Mouse (Mus musculus) liver, embryonic 12.5 days (tissue): ENCODE data around the gene Gng7. TPM values are rescaled to one million over a fixed set of nuclear protein-coding genes. Genes with fewer than 3 reads are reported as not detected.

ENCODE experiments used
- ATAC-seq: fragments of 200-750 bp; cut with Nextera tagmentation; 2 replicates; pipeline ENCODE4 v1.8.0; 2017; ENCODE audit warnings: moderate number of reproducible peaks, mild to moderate bottlenecking, moderate library complexity
- H3K27ac ChIP-seq: fragments of 300-500 bp; sonication (generic); 2 replicates; pipeline ENCODE4 v1.5.1; 2016; ENCODE audit warnings: mild to moderate bottlenecking
- H3K27me3 ChIP-seq: fragments of 300-500 bp; sonication (generic); replicated peaks from 2 replicates; pipeline ENCODE4 v1.6.1; 2016; ENCODE audit warnings: mild to moderate bottlenecking, moderate library complexity
- H3K36me3 ChIP-seq: fragments of 300-500 bp; sonication (generic); 2 replicates; pipeline ENCODE4 v1.6.1; 2016; ENCODE audit warnings: mild to moderate bottlenecking, moderate library complexity
- H3K4me1 ChIP-seq: fragments of 300-500 bp; sonication (generic); 2 replicates; pipeline ENCODE4 v1.6.1; 2016
- H3K4me2 ChIP-seq: fragments of 300-500 bp; sonication (generic); 2 replicates; pipeline ENCODE4 v1.6.1; 2016; ENCODE audit warnings: mild to moderate bottlenecking, moderate library complexity
- H3K4me3 ChIP-seq: fragments of 300-500 bp; sonication (generic); 2 replicates; pipeline ENCODE4 v1.5.1; 2016; ENCODE audit warnings: mild to moderate bottlenecking, moderate library complexity
- H3K9ac ChIP-seq: fragments of 300-500 bp; sonication (generic); 2 replicates; pipeline ENCODE4 v1.6.1; 2016; ENCODE audit warnings: mild to moderate bottlenecking, moderate library complexity
- H3K9me3 ChIP-seq: fragments of 300-500 bp; sonication (generic); replicated peaks from 2 replicates; pipeline ENCODE4 v1.6.1; 2016; ENCODE audit warnings: mild to moderate bottlenecking, moderate library complexity
- WGBS: fragments of 180-500 bp; shearing (Covaris S2); methylation state at CpG from one replicate; pipeline ENCODE4 v1.1.7; 2016; ENCODE audit not compliant: insufficient replicate concordance; 5-methylcytosine and 5-hydroxymethylcytosine counted together
- polyA plus RNA-seq: library from polyadenylated mRNA; unstranded; fragments of >200 nt; fragmentation: Nextera tagmentation; extraction: Ambion mirVana; gene quantifications from 2 replicates; pipeline ENCODE4 v1.2.1, GENCODE M21; 2016

Gng7 gene
- polyA plus RNA-seq, 1 experiment from 2014 or later = 0.80 TPM

GRCm38 (mm10) chr10:80948570-80948969 lies 66.2 kb downstream of the Gng7 start:
- 15% methylated on average over 6 of the region's 6 CpGs for WGBS
- H3K27me3 ChIP-seq = peaks cover 17% of the 10 kb centered on the region

GRCm38 (mm10) chr10:80947802-80948201 lies 66.9 kb downstream of the Gng7 start:
- 63% methylated on average over 2 of the region's 2 CpGs for WGBS
- H3K27me3 ChIP-seq = peaks cover 21% of the 10 kb centered on the region
- no peak overlapping the region for H3K4me2 ChIP-seq
- no peak overlapping the region for H3K4me3 ChIP-seq
- H3K9me3 ChIP-seq = no peaks in the 10 kb centered on the region
- no peak for ATAC-seq
- no peak overlapping the region for H3K27ac ChIP-seq
- peaks cover 42% of the 10 kb centered on the region for H3K4me1 ChIP-seq
- H3K9ac ChIP-seq = no peak overlapping the region
- no peaks in the 10 kb centered on the region for H3K36me3 ChIP-seq

More at GRCm38 (mm10) chr10:80948570-80948969, 66.2 kb downstream of the Gng7 start:
- Histone ChIP-seq H3K9ac (no peak overlapping the region), H3K4me1 (peaks cover 41% of the 10 kb centered on the region), H3K36me3 (no peaks in the 10 kb centered on the region), H3K4me3 (no peak overlapping the region), H3K27ac (no peak overlapping the region), H3K9me3 (no peaks in the 10 kb centered on the region), H3K4me2 (no peak overlapping the region)
- ATAC-seq = no peak; the same call in 1 of the 2 replicates

GRCm38 (mm10) chr10:80946684-80947437 lies 67.9 kb downstream of the Gng7 start:
- no peaks in the 10 kb centered on the region for H3K36me3 ChIP-seq
- 57% methylated on average over 14 of the region's 14 CpGs for WGBS
- H3K4me3 ChIP-seq = no peak overlapping the region
- H3K27ac ChIP-seq = no peak overlapping the region
- H3K27me3 ChIP-seq = peaks cover 21% of the 10 kb centered on the region; the same call in 1 of the 2 replicates
- H3K4me2 ChIP-seq = no peak overlapping the region
- peaks cover 43% of the 10 kb centered on the region for H3K4me1 ChIP-seq
- no peak for ATAC-seq
- H3K9ac ChIP-seq = no peak overlapping the region
- no peaks in the 10 kb centered on the region for H3K9me3 ChIP-seq

- H3K9ac ChIP-seq = no peak overlapping the region
- H3K36me3 ChIP-seq = no peaks in the 10 kb centered on the region
- no peak overlapping the region for H3K4me3 ChIP-seq
- peaks cover 53% of the 10 kb centered on the region for H3K4me1 ChIP-seq
- 67% methylated on average over 5 of the region's 5 CpGs for WGBS
- no peaks in the 10 kb centered on the region for H3K9me3 ChIP-seq
- H3K27ac ChIP-seq = no peak overlapping the region
- H3K27me3 ChIP-seq = peaks cover 26% of the 10 kb centered on the region
- no peak for ATAC-seq
- H3K4me2 ChIP-seq = no peak overlapping the region
Measured at GRCm38 (mm10) chr10:80944231-80944630, 70.5 kb downstream of the Gng7 start.

GRCm38 (mm10) chr10:80943701-80944100 lies 71.0 kb downstream of the Gng7 start:
- H3K9ac ChIP-seq = no peak overlapping the region
- H3K4me1 ChIP-seq = peaks cover 53% of the 10 kb centered on the region
- no peak overlapping the region for H3K4me2 ChIP-seq
- peaks cover 31% of the 10 kb centered on the region for H3K27me3 ChIP-seq
- no peak overlapping the region for H3K4me3 ChIP-seq
- no peaks in the 10 kb centered on the region for H3K36me3 ChIP-seq
- ATAC-seq = no peak
- 72% methylated on average over 9 of the region's 9 CpGs for WGBS
- no peaks in the 10 kb centered on the region for H3K9me3 ChIP-seq
- no peak overlapping the region for H3K27ac ChIP-seq

GRCm38 (mm10) chr10:80942919-80943318 lies 71.8 kb downstream of the Gng7 start:
- no peak overlapping the region for H3K27ac ChIP-seq
- 13% methylated on average over 8 of the region's 8 CpGs for WGBS
- H3K4me2 ChIP-seq = no peak overlapping the region
- H3K4me3 ChIP-seq = no peak overlapping the region
- H3K9ac ChIP-seq = no peak overlapping the region
- H3K9me3 ChIP-seq = no peaks in the 10 kb centered on the region
- no peak for ATAC-seq
- H3K4me1 ChIP-seq = peaks cover 46% of the 10 kb centered on the region
- no peaks in the 10 kb centered on the region for H3K36me3 ChIP-seq
- peaks cover 39% of the 10 kb centered on the region for H3K27me3 ChIP-seq

GRCm38 (mm10) chr10:80940988-80941347 lies 73.8 kb downstream of the Gng7 start:
- peaks cover 58% of the 10 kb centered on the region for H3K27me3 ChIP-seq
- 0 out of 2 replicates have a peak overlapping the region, but pooled peaks have one; percentile 78 for H3K4me2 ChIP-seq
- no peak overlapping the region for H3K4me3 ChIP-seq
- H3K27ac ChIP-seq = no peak overlapping the region
- no peaks in the 10 kb centered on the region for H3K36me3 ChIP-seq
- H3K9ac ChIP-seq = no peak overlapping the region
- no peaks in the 10 kb centered on the region for H3K9me3 ChIP-seq
- WGBS = 23% methylated on average over 2 of the region's 2 CpGs
- peaks cover 53% of the 10 kb centered on the region for H3K4me1 ChIP-seq
- no peak for ATAC-seq

GRCm38 (mm10) chr10:80940320-80940987 lies 74.3 kb downstream of the Gng7 start:
- 0 out of 2 replicates have a peak, but pooled peaks have one; percentile 28 for ATAC-seq
- Histone ChIP-seq H3K4me3 (no peak overlapping the region), H3K4me2 (peak overlapping the region; percentile 78), H3K27me3 (peaks cover 63% of the 10 kb centered on the region), H3K27ac (no peak overlapping the region), H3K9ac (no peak overlapping the region), H3K36me3 (no peaks in the 10 kb centered on the region), H3K9me3 (no peaks in the 10 kb centered on the region), H3K4me1 (peaks cover 58% of the 10 kb centered on the region)
- WGBS = 26% methylated on average over 8 of the region's 8 CpGs

GRCm38 (mm10) chr10:80939671-80940070 lies 75.1 kb downstream of the Gng7 start:
- Histone ChIP-seq H3K9me3 (no peaks in the 10 kb centered on the region), H3K9ac (peak overlapping the region; percentile 42), H3K27me3 (peaks cover 68% of the 10 kb centered on the region), H3K4me2 (peak overlapping the region; percentile 78), H3K27ac (no peak overlapping the region), H3K4me3 (peak overlapping the region; percentile 49), H3K36me3 (no peaks in the 10 kb centered on the region), H3K4me1 (peaks cover 61% of the 10 kb centered on the region)
- WGBS = 5% methylated on average over 28 of the region's 28 CpGs
- ATAC-seq = peak; percentile 24

GRCm38 (mm10) chr10:80938831-80939550 lies 75.8 kb downstream of the Gng7 start:
- ATAC-seq = 0 out of 2 replicates have a peak, but pooled peaks have one; percentile 8
- H3K4me1 ChIP-seq = peaks cover 61% of the 10 kb centered on the region
- H3K27ac ChIP-seq = no peak overlapping the region

GRCm38 (mm10) chr10:80937646-80938045 lies 77.1 kb downstream of the Gng7 start:
- H3K4me3 ChIP-seq = no peak overlapping the region
- WGBS = 37% methylated on average over 8 of the region's 8 CpGs
- H3K36me3 ChIP-seq = no peaks in the 10 kb centered on the region
- no peak overlapping the region for H3K27ac ChIP-seq
- H3K4me1 ChIP-seq = peaks cover 72% of the 10 kb centered on the region
- H3K9ac ChIP-seq = no peak overlapping the region
- no peak overlapping the region for H3K4me2 ChIP-seq
- no peak for ATAC-seq
- H3K27me3 ChIP-seq = peaks cover 83% of the 10 kb centered on the region
- H3K9me3 ChIP-seq = no peaks in the 10 kb centered on the region

More at GRCm38 (mm10) chr10:80938831-80939550, 75.8 kb downstream of the Gng7 start:
- H3K4me2 ChIP-seq = peak overlapping the region; percentile 78
- no peaks in the 10 kb centered on the region for H3K36me3 ChIP-seq
- H3K9me3 ChIP-seq = no peaks in the 10 kb centered on the region
- WGBS = 12% methylated on average over 15 of the region's 15 CpGs
- H3K4me3 ChIP-seq = peak overlapping the region; percentile 49
- peaks cover 75% of the 10 kb centered on the region for H3K27me3 ChIP-seq
- H3K9ac ChIP-seq = no peak overlapping the region

- WGBS = 9% methylated on average over 6 of the region's 6 CpGs
- Histone ChIP-seq H3K4me1 (peaks cover 79% of the 10 kb centered on the region), H3K4me2 (peak overlapping the region; percentile 60), H3K9ac (no peak overlapping the region), H3K27ac (no peak overlapping the region), H3K27me3 (peaks cover 92% of the 10 kb centered on the region), H3K36me3 (no peaks in the 10 kb centered on the region), H3K9me3 (no peaks in the 10 kb centered on the region), H3K4me3 (peak overlapping the region; percentile 30)
- ATAC-seq = no peak
Measured at GRCm38 (mm10) chr10:80936810-80937164, 78.0 kb downstream of the Gng7 start.
